Mouse (Mus musculus): ENCODE measurements at regions not wholly inside any gene's neighbourhood (a gene's known extent, or its start where the extent isn't known, plus 50 kb on each side); places are given as distances from the start of the nearest gene placed in this dataset.

DNA sequence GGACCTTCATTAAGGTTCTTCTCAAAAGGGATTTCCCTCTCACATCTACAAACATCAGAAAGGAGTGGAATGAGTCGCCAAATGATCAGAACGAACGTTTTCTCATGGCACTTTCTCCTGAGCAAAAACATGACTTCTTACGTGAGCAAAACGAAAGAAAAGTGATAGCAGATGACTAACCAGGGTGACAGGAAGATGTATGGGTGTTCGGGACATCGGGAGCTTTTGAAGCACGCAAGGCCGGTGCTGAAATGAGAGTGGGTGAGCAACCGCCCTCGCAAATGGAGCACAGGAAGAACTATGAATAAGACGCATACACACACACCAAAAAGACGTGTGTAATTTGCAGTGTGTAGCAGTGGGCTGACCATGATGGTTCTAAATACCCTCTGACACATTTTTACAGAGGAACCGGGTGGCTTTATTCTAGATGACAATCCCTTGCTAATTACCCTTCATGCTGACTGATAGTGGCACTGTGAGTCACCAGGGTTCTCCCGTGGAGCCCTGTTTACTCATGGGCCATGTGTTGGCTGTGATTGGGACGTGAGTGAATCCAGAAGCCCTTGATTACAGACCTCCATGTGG lies 408.2 kb upstream of the Jarid2 start:
- Histone ChIP-seq H3K27me3 (ENCODE audit: insufficient read depth, low read length) (no peaks in the 10 kb centered on the region), H3K9me3 (ENCODE audit: low read length) (no peaks in the 10 kb centered on the region), H3K4me3 (ENCODE audit: low read depth, low read length) (no peak overlapping the region), H3K9ac (replicated peaks) (no peak overlapping the region), H3K36me3 (replicated peaks; ENCODE audit: insufficient read depth, low read length) (no peaks in the 10 kb centered on the region), H3K4me1 (ENCODE audit: insufficient read depth) (no peaks in the 10 kb centered on the region), H3K27ac (ENCODE audit: low read depth) (no peak overlapping the region), H3K4me2 (ENCODE audit: low read depth, low read length) (no peak overlapping the region)
- 68% methylated on average over 16 of the region's 16 CpGs for WGBS (ENCODE audit: insufficient replicate concordance)
- DNase-seq (no peak), ATAC-seq (no peak)
- no peak for TF ChIP-seq CTCF (IDR thresholded peaks at IDR 0.05; ENCODE audit: low read depth)
- no peak for TF ChIP-seq EP300 (IDR thresholded peaks at IDR 0.05; ENCODE audit: low read depth)

GRCm38 (mm10) chr13:44328416-44328815 lies 400.9 kb upstream of the Jarid2 start:
- Histone ChIP-seq H3K36me3 (replicated peaks; ENCODE audit: insufficient read depth, low read length) (no peaks in the 10 kb centered on the region), H3K4me3 (ENCODE audit: low read depth, low read length) (no peak overlapping the region), H3K4me2 (ENCODE audit: low read depth, low read length) (no peak overlapping the region), H3K9ac (replicated peaks) (no peak overlapping the region), H3K9me3 (ENCODE audit: low read length) (no peaks in the 10 kb centered on the region), H3K27ac (ENCODE audit: low read depth) (no peak overlapping the region), H3K27me3 (ENCODE audit: insufficient read depth, low read length) (no peaks in the 10 kb centered on the region), H3K4me1 (ENCODE audit: insufficient read depth) (0 out of 2 replicates have a peak, but pooled peaks cover 3% of the 10 kb centered on the region)
- no peak for DNase-seq
- 0 out of 2 replicates have a peak, but pooled peaks have one; percentile 12 for ATAC-seq
- 71% methylated on average over 8 of the region's 8 CpGs for WGBS (ENCODE audit: insufficient replicate concordance)
- TF ChIP-seq EP300 (IDR thresholded peaks at IDR 0.05; ENCODE audit: low read depth) (no peak), CTCF (IDR thresholded peaks at IDR 0.05; ENCODE audit: low read depth) (no peak)

DNA sequence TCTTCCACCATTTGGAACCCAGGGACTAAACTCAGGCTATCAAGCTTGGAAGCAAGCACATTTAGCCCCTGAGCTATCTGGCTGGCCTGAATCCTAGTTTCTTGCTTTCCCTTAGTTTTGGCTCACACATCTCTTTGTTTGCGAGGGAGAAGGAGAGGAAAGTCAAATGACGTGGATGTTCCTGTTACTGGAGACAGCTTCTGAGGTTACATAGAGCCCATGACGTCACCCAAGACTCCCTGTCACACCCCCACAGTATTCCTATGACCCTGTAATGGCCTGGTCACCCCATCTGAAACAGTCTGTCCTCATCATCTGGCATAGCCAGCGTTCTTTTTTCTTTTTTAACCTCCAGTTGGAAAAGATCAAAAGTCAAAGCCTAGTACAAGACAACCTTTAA lies 400.1 kb upstream of the Jarid2 start:
- TF ChIP-seq EP300 (IDR thresholded peaks at IDR 0.05; ENCODE audit: low read depth) (no peak), CTCF (IDR thresholded peaks at IDR 0.05; ENCODE audit: low read depth) (no peak)
- no peak overlapping the region for H3K9ac ChIP-seq (replicated peaks)
- ATAC-seq (no peak), DNase-seq (no peak)
- H3K27ac ChIP-seq (ENCODE audit: low read depth): no peak overlapping the region
- no peak overlapping the region for H3K4me2 ChIP-seq (ENCODE audit: low read depth, low read length)
- 0 out of 2 replicates have a peak, but pooled peaks cover 3% of the 10 kb centered on the region for H3K4me1 ChIP-seq (ENCODE audit: insufficient read depth)
- H3K27me3 ChIP-seq (ENCODE audit: insufficient read depth, low read length): no peaks in the 10 kb centered on the region
- 66% methylated on average over 4 of the region's 4 CpGs for whole genome bisulfite sequencing (ENCODE audit: insufficient replicate concordance)
- no peak overlapping the region for H3K4me3 ChIP-seq (ENCODE audit: low read depth, low read length)
- H3K36me3 ChIP-seq (replicated peaks; ENCODE audit: insufficient read depth, low read length): no peaks in the 10 kb centered on the region
- H3K9me3 ChIP-seq (ENCODE audit: low read length): no peaks in the 10 kb centered on the region

DNA sequence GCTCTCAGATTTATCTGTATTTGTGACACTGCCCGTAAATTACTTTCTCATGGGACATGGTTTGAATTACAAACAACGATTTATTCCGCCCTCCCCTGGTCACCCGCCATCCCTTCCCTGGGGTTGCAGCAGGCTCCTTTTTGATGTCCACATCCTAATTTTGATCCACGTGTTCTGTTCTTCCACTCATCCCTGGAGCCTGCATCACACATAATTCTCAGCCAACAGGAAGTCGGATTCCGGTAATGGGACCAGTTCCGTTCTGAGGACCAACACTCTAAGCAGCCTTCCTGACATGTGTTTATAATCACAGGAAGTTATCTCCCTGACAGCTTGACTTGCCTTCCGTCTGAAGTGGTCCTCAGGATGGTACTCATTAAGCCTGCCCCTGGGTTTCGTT lies 399.6 kb upstream of the Jarid2 start:
- Histone ChIP-seq H3K9ac (replicated peaks) (no peak overlapping the region), H3K4me3 (ENCODE audit: low read depth, low read length) (no peak overlapping the region), H3K27me3 (ENCODE audit: insufficient read depth, low read length) (no peaks in the 10 kb centered on the region), H3K4me2 (ENCODE audit: low read depth, low read length) (no peak overlapping the region), H3K9me3 (ENCODE audit: low read length) (no peaks in the 10 kb centered on the region), H3K27ac (ENCODE audit: low read depth) (no peak overlapping the region), H3K4me1 (ENCODE audit: insufficient read depth) (0 out of 2 replicates have a peak, but pooled peaks cover 3% of the 10 kb centered on the region), H3K36me3 (replicated peaks; ENCODE audit: insufficient read depth, low read length) (no peaks in the 10 kb centered on the region)
- ATAC-seq (no peak), DNase-seq (no peak)
- 49% methylated on average over 10 of the region's 10 CpGs for WGBS (ENCODE audit: insufficient replicate concordance)
- TF ChIP-seq EP300 (IDR thresholded peaks at IDR 0.05; ENCODE audit: low read depth): no peak
- no peak for TF ChIP-seq CTCF (IDR thresholded peaks at IDR 0.05; ENCODE audit: low read depth)

DNA sequence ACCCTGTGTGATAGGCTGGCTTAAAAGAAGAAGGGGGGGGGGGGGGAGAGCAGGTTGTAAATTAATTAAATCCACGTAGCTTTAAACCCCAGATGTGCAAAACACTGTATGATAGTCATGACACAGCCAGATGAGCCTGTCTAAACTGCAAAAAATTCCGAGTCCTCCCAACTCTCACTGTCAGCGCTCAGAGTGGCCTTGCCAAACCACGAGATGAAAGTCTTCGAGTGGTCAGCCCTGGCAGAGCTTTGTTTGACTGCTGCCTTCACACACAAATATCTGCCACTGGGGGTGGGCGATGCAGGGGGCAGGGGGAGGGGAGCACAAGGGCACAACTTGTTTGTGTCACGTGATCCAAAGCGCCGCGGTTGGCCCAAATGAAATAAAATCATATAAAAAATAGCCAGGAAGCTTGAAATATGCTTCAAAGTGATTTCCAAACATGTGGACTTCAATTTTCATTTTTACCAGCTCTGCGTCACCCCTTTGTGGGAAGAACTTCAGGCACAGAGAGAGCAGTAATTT lies 396.5 kb upstream of the Jarid2 start:
- Histone ChIP-seq H3K9me3 (ENCODE audit: low read length) (no peaks in the 10 kb centered on the region), H3K4me3 (ENCODE audit: low read depth, low read length) (no peak overlapping the region), H3K4me2 (ENCODE audit: low read depth, low read length) (no peak overlapping the region), H3K27ac (ENCODE audit: low read depth) (no peak overlapping the region), H3K27me3 (ENCODE audit: insufficient read depth, low read length) (no peaks in the 10 kb centered on the region), H3K4me1 (ENCODE audit: insufficient read depth) (peaks cover 4% of the 10 kb centered on the region; the same call in 1 of the 2 replicates), H3K36me3 (replicated peaks; ENCODE audit: insufficient read depth, low read length) (no peaks in the 10 kb centered on the region), H3K9ac (replicated peaks) (no peak overlapping the region)
- TF ChIP-seq CTCF (IDR thresholded peaks at IDR 0.05; ENCODE audit: low read depth) (no peak), EP300 (IDR thresholded peaks at IDR 0.05; ENCODE audit: low read depth) (no peak)
- ATAC-seq (no peak), DNase-seq (no peak)
- 67% methylated on average over 11 of the region's 11 CpGs for WGBS (ENCODE audit: insufficient replicate concordance)

GRCm38 (mm10) chr13:44339061-44339741 lies 390.1 kb upstream of the Jarid2 start:
- H3K4me3 ChIP-seq (ENCODE audit: low read depth, low read length): no peak overlapping the region
- H3K36me3 ChIP-seq (replicated peaks; ENCODE audit: insufficient read depth, low read length): no peaks in the 10 kb centered on the region
- no peaks in the 10 kb centered on the region for H3K27me3 ChIP-seq (ENCODE audit: insufficient read depth, low read length)
- TF ChIP-seq CTCF (IDR thresholded peaks at IDR 0.05; ENCODE audit: low read depth) (no peak), EP300 (IDR thresholded peaks at IDR 0.05; ENCODE audit: low read depth) (peak; percentile 37; the same call in 1 of the 2 replicates)
- H3K4me2 ChIP-seq (ENCODE audit: low read depth, low read length): 0 out of 2 replicates have a peak overlapping the region, but pooled peaks have one; percentile 9
- no peaks in the 10 kb centered on the region for H3K9me3 ChIP-seq (ENCODE audit: low read length)
- peak overlapping the region; percentile 57; the same call in 1 of the 2 replicates for H3K27ac ChIP-seq (ENCODE audit: low read depth)
- WGBS (ENCODE audit: insufficient replicate concordance): 21% methylated on average over 6 of the region's 6 CpGs
- H3K9ac ChIP-seq (replicated peaks): no peak overlapping the region
- DNase-seq (peak; percentile 22), ATAC-seq (peak; percentile 97)
- H3K4me1 ChIP-seq (ENCODE audit: insufficient read depth): peaks cover 17% of the 10 kb centered on the region
